Mouse (Mus musculus) layer of hippocampus, adult 2 months (tissue): ENCODE measurements around the gene Cpne6. TPM values are rescaled to one million over a fixed set of nuclear protein-coding genes. Genes with fewer than 3 reads are reported as not detected.

ENCODE experiments used
- DNase-seq, 2 experiments: peaks; one replicate each; pipeline ENCODE4 v3.0.0; 2022; ENCODE audit warnings: low spot score in 2 of 2
- H3K27ac ChIP-seq: fragments of 200-600 bp; 2 replicates; pipeline ENCODE4 v1.8.1; 2022
- H3K4me3 ChIP-seq: fragments of 200-600 bp; 2 replicates; pipeline ENCODE4 v1.8.1; 2022; ENCODE audit warnings: mild to moderate bottlenecking
- CTCF ChIP-seq: fragments of 200-600 bp; conservative IDR thresholded peaks from 2 replicates; pipeline ENCODE4 v1.8.1; 2022; ENCODE audit warnings: antibody characterized with exemption, mild to moderate bottlenecking, moderate library complexity
- total RNA-seq, 2 experiments: library from RNA; stranded (reverse); gene quantifications; 2 replicates each; pipeline ENCODE4 v1.2.3; 2021

Gene Cpne6
- total RNA-seq, 2 experiments from 2014 or later: 723 to 730 TPM

DNA sequence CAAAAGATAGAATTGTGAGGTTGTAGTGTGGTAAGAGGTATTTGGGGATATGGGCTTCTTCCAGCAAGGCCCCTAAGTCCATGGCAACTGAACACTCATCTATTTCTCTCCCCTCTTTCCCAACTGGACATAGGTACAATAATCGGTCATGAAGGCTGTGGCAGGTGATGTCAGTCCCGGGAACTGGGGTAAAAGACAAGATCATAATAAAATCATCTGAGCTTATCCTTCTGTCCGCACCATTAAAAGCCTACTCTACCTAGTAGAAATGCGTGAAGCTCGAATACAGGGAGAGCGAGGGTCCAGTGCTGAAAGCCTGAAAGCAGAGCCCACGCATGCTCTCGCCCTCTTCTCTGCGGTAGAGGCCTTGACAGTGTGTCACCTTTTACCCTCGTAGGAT is 30.6 kb upstream of the Cpne6 start:
- no peak for TF ChIP-seq CTCF
- DNase-seq: no peak
- H3K27ac ChIP-seq: no peak overlapping the region
- H3K4me3 ChIP-seq: no peak overlapping the region

DNA sequence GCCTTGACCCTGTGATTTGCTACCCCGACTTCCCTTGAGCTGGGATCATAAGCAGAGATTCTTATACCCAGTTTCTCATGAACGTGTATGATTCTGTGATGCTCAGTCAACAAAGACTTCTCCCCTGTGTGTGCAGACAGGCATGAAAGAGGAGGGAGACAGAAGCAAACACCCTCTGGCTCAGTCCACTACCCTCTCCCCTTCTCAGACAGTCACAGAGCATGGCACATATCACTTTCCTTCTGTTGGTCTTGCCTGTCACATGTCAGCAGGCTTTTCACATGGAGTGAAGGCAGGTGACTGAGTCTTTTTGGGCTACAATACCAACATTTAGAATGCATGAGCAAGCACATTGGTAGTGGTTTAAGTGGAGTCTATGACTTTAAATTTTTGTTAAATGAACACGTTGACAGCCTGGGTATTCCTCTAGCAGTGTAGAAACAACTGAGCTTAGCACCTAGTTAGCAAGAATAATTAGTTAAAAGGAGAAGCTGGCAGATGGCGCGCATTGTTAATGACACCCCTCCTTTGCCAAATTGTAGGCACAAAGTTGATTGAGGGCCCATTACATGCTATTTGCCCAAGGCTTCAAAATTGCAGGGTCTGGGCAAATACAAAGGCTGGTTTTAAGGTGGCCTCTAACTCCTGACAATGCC is 25.7 kb upstream of the Cpne6 start:
- Histone ChIP-seq H3K4me3 (no peak overlapping the region), H3K27ac (0 out of 2 replicates have a peak overlapping the region, but pooled peaks have one; percentile 28)
- peak in 1 of 2 experiments; percentile 53 for DNase-seq
- no peak for TF ChIP-seq CTCF

DNA sequence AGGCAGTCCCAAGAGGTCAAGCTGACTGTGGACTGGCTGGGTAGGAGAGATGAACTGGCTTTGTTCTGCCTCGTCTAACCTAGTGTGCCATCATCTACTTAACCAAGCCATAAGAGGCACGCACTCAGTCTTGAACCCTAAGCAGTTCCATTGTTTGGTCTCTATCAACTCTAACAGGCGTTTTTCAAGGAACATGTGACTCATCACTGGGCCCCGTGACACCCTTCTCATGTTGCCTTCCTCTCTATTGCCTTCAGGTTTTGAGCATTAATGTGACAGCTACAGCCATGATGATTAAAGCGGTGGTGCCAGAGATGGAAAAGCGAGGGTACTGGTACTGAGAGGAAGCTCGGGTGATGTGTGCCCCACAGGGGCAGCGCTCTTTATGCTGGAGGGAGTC is 23.4 kb upstream of the Cpne6 start:
- no peak for TF ChIP-seq CTCF
- no peak overlapping the region for H3K4me3 ChIP-seq
- H3K27ac ChIP-seq: no peak overlapping the region
- DNase-seq: no peak

DNA sequence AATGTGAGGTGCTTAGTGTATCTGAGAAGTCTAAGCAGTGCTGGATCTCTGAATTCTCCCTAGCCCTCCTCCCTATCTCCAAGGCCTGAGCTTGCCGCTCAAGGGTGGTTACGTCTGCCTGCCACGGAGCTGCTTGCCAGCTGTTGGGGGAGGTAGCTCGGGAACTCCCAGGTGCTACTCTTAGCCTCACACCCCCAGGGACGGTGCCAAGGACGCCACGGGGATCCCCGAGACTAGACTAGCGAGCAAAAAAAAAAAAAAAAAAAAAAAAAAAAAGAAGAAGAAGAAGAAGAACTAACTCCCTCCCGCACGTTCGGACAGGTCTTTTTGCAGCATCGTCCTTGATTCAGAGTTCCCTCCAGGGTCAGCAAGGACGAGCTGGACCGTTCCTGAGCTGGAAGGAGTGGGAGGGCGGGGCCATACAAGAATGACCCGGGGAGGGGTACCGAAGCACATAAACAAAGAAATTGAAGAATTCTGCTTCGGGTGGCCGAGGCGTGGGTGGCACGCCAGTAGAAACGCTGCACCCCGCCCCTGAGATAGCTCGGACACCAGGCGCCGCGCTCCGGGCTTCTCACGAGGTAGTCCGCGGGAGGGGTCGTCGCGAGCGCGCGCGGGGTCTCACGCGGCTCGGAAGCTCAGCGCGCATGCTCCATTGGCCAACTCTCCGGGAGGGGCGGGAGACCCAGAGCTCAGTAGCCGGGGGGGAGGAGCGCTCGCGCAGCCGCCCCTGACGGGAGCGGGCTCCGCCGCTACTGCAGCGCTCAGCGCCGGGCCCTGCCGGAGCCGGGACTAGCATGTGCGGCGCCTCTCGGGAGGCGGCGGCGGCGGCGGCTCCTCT is 19.7 kb upstream of the Cpne6 start, which contains the start of gene Carmil3:
Carmil3 (plus strand) TSS at position 291 of the 841 bp plus-strand sequence.
- peak within 1 kb of the TSS; percentile 94 for H3K27ac ChIP-seq
- peak within 1 kb of the TSS; percentile 84 for H3K4me3 ChIP-seq
- DNase-seq: peak; percentile 80 to 86
- TF ChIP-seq CTCF: peak; percentile 13; the same call in 1 of the 2 replicates

DNA sequence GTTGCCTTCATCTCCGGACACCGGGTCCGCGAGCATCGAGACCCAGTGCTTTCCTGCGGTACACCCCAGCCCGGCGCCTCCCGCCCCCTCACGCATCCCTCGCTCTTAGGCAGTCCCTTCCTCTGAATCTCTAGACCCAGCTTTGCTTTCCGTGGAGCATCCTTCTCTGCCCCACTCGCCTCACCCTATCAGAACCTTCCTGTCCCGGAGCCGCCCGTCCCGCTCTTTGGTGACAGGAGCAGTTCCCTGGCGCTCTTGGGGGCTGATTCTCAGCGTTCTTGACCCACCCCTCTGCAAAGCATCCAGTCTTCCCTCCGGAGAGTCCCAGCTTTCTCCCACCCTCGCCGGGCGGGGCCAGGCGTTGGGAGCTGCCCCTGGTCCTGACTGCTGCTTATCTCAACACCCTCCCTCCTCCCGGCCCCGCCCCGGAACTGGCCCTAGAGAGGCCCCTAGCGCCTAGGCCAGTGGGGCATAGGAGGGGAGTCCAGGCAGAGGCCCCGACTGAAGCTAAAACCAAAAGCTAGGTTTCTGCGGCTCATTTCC is 18.9 kb upstream of the Cpne6 start:
- Histone ChIP-seq H3K4me3 (peak overlapping the region; percentile 84), H3K27ac (peak overlapping the region; percentile 94)
- TF ChIP-seq CTCF: no peak
- DNase-seq: peak; percentile 67 to 74

DNA sequence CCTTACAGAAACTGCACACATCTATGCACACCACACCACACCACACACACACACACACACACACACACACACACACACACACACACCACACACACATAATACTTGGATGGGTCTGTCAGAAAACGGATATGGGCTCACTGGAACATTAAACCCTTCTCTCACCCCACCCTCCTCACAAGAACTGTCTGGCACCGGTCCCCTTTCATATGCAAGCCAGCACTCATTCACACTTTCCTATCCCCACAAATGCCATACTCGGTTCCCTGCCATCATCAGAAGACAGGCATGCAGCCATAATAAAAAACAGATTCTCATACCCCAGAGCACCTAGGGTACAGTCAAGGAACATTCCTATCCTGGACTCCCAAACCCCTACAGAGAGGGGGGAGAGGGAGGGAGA is 18.1 kb upstream of the Cpne6 start:
- no peak overlapping the region for H3K27ac ChIP-seq
- no peak overlapping the region for H3K4me3 ChIP-seq
- DNase-seq: no peak

DNA sequence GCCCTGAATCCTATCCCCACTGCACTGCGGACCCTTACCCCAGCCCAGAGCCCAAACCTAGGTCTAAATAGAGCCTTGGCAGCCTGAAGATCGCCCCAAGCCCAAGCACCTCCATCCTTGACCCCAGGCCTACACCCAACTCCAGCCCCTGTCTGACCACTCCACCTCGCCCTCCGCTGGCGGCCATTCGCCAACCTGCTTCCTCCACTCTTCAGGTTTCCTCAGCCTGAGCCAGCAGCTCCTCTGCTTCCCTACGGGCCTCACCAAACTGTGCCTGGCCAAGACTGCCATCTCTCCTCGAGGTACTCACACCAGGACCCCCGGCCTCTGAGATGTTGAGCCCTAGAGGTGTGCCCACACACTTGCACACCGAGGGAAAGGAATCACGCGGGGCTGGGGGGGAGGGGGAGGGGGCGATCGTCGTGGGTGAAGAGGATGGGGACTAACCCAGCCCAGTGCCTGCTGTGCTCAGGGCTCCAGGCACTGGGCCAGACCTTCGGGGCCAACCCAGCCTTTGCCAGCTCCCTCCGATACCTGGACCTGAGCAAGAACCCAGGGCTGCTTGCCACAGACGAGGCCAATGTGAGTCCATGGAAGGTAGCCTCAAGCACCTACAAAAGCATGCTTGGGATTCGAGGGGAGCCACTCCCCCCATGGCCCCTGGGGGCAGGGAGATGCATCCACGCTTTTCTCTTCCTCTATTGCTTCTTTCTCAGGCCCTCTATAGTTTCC is 14.6 kb upstream of the Cpne6 start:
- H3K27ac ChIP-seq: no peak overlapping the region

More for the DNA sequence above, 18.1 kb upstream of the Cpne6 start:
- no peak for TF ChIP-seq CTCF

DNA sequence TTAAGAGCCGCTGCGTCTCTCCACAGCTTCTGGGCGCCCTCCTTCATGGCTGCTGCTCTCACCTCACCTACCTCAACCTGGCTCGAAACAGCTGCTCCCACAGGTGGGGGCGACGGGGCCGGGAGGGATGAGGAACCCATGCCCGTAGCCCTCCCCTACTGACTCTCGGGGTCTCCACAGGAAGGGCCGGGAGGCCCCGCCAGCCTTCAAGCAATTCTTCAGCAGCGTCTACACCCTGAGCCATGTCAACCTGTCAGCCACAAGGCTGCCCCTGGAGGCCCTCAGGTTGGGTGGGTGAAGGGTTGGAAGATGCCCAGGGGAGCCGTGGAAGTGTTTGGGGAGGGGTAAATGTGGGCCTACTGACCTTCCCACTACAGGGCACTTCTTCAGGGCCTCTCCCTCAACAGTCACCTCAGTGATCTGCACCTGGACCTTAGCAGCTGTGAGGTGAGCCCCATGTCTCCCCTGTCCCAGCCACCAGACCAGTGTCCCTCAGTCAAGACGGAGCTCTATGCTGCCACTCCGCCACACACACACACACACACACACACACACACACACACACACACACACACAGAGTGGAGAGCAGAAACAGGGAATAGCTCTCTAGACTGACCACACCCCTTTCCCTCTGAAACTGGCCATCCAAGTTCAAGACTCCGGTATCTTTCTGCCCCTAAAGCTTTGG is 13.3 kb upstream of the Cpne6 start:
- no peak for TF ChIP-seq CTCF
- Histone ChIP-seq H3K27ac (no peak overlapping the region), H3K4me3 (no peak overlapping the region)
- no peak for DNase-seq

More for the DNA sequence above, 14.6 kb upstream of the Cpne6 start:
- DNase-seq: no peak
- TF ChIP-seq CTCF: no peak
- H3K4me3 ChIP-seq: no peak overlapping the region

DNA sequence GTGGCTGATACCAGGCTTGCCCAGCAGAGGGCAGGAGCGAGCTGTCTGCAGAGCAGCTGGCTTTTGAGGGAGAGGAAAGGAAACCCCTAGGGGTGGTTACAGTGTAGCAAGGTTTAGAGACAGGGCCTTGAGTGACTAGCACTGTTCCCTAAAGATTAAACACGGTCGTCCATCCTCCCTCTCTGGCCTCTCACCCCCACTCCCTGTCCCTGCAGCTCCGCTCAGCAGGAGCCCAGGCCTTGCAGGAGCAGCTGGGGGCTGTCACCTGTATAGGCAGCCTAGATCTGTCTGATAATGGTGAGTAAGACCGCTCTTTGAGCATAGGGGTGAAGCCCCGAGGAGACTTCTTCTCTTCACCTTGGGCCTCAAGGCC is 12.8 kb upstream of the Cpne6 start:
- peak; percentile 88 for TF ChIP-seq CTCF
- peak; percentile 84 to 93 for DNase-seq
- Histone ChIP-seq H3K4me3 (no peak overlapping the region), H3K27ac (peak overlapping the region; percentile 6; the same call in 1 of the 2 replicates)

DNA sequence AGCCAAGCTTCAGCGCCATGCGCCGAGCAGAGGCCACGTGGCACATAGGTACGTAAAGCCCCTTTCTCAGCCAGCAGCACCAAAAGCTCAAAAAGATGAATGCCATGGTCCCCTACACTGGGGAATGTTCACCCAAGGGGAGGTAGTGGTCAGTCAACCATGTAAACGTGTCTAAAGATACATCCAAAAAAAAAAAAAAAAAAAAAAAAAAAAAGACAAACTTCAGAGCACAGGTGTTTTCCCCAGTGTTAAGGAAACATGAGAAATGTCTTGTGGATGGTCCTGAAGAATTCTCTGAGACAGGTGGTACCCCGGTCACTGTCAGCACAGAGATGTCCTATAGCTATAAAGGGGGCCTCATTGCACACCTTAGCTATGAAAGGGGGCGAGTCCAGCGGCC is 4.6 kb upstream of the Cpne6 start:
- H3K27ac ChIP-seq: no peak overlapping the region
- no peak overlapping the region for H3K4me3 ChIP-seq
- no peak for DNase-seq
- TF ChIP-seq CTCF: no peak

DNA sequence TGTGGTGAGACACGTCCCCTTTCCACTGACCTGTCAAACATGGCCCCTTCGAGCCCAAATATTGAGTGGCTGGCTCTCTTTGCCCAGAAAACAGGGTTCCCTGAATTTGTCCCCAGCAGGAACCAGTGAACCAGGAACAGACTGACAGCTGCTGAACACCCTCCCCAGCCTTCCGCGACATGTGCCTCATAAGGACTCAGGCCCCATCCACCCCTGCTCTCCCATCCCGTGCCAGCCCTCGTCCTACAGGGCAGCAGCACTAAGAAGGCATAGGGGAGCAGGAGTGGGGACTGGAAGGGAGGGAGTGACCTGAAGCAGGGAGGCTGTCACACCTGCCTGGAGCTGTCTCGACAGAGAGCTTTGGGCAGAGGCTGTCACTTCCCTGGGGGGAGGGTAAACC is 2.4 kb upstream of the Cpne6 start:
- no peak overlapping the region for H3K4me3 ChIP-seq
- no peak for TF ChIP-seq CTCF

DNA sequence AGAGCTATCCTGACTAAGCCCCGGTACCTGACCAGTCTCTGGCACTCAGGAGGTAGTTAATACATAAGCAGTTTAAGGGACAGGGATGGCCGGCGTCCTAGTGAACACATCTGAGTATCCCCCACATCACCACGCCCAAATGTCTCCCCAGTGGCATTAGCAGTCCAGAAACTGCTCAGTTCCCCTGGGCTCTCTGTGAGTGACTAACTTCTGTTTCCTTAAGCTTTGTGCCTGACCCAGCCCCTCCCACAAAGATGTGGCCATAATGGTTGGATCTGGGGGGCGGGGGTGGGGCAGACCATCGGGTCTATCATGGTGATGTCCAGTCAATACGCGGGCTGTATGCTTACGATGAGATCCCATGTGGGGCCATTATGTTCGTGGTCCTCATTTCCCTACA is 705 bp upstream of the Cpne6 start:
- no peak for DNase-seq
- peak overlapping the region; percentile 100 for H3K27ac ChIP-seq
- no peak for TF ChIP-seq CTCF
- H3K4me3 ChIP-seq: peak overlapping the region; percentile 35

More for the DNA sequence above, 2.4 kb upstream of the Cpne6 start:
- peak overlapping the region; percentile 69 for H3K27ac ChIP-seq
- no peak for DNase-seq
